Mouse (Mus musculus) olfactory bulb, adult 2 months (tissue): ENCODE results near the gene Pkd1l3. TPM values are rescaled to one million over a fixed set of nuclear protein-coding genes. Genes with fewer than 3 reads are reported as not detected.
A peak's percentile ranks its signal among the peaks of the same experiment; 100 is the strongest.

ENCODE experiments used
- H3K27ac ChIP-seq: fragments of 200-500 bp; 2 replicates; pipeline ENCODE4 v1.5.1; 2012; ENCODE audit warnings: low read depth, low read length; ENCODE audit not compliant: insufficient read depth
- H3K4me1 ChIP-seq: fragments of 200-500 bp; 2 replicates; pipeline ENCODE4 v1.6.1; 2012; ENCODE audit warnings: low read length; ENCODE audit not compliant: control insufficient read depth, insufficient read depth
- H3K4me3 ChIP-seq: fragments of 200-500 bp; 2 replicates; pipeline ENCODE4 v1.5.1; 2012; ENCODE audit warnings: mild to moderate bottlenecking, low read depth, low read length, moderate library complexity; ENCODE audit not compliant: insufficient read depth
- CTCF ChIP-seq: fragments of 200-500 bp; IDR thresholded peaks from 2 replicates; pipeline ENCODE4 v1.5.1; 2012; ENCODE audit warnings: low read depth, mild to moderate bottlenecking, low read length, moderate library complexity; ENCODE audit not compliant: insufficient read depth
- POLR2A ChIP-seq: fragments of 200-500 bp; IDR thresholded peaks from 2 replicates; pipeline ENCODE4 v1.6.1; 2012; ENCODE audit warnings: mild to moderate bottlenecking, low read depth, low read length, moderate library complexity; ENCODE audit not compliant: insufficient read depth
- WGBS: fragments of 180-500 bp; shearing (Covaris S2); methylation state at CpG from one replicate; pipeline ENCODE4 v1.1.7; 2018; 5-methylcytosine and 5-hydroxymethylcytosine counted together
- polyA plus RNA-seq: library from polyadenylated mRNA; stranded (reverse); fragments of >200 nt; gene quantifications from 2 replicates; pipeline ENCODE4 v1.2.4, GENCODE M21; 2012; ENCODE audit warnings: low replicate concordance; ENCODE audit not compliant: missing spikeins, insufficient read depth, insufficient read length

Gene Pkd1l3
- not detected in 2 replicates for polyA plus RNA-seq

GRCm38 (mm10) chr8:109614243-109615210, at the start of gene Pkd1l3:
Gene Pkd1l3 (plus strand): TSS chr8:109614517.
- Histone ChIP-seq H3K4me3 (peak within 1 kb of the TSS; percentile 4), H3K27ac (no peak within 1 kb of the TSS), H3K4me1 (no peaks in the 10 kb centered on the region)
- TF ChIP-seq CTCF (no peak), POLR2A (no peak)
- 49% methylated on average over 27 of the region's 27 CpGs for WGBS

- Histone ChIP-seq H3K4me3 (peak overlapping the region; percentile 93), H3K4me1 (peaks cover 4% of the 10 kb centered on the region; the same call in 1 of the 2 replicates), H3K27ac (no peak overlapping the region; the same call in 1 of the 2 replicates)
- TF ChIP-seq CTCF (no peak), POLR2A (no peak)
- WGBS: 3% methylated on average over 10 of the region's 10 CpGs
Measured at GRCm38 (mm10) chr8:109564766-109565165, 49.6 kb upstream of the Pkd1l3 start.

- under 1% methylated on average over 52 of the region's 52 CpGs for WGBS
- peak within 1 kb of the TSS; percentile 93 for H3K4me3 ChIP-seq
- H3K4me1 ChIP-seq: peaks cover 4% of the 10 kb centered on the region; the same call in 1 of the 2 replicates
- H3K27ac ChIP-seq: peak within 1 kb of the TSS; percentile 81
- TF ChIP-seq POLR2A: 0 out of 2 replicates have a peak, but pooled peaks have one; percentile 9
- no peak for TF ChIP-seq CTCF
Measured at GRCm38 (mm10) chr8:109565498-109566333, 48.6 kb upstream of the Pkd1l3 start, which contains the start of the genes Dhx38 and Txnl4b. Gene Dhx38 (minus strand): TSS chr8:109565861. Gene Txnl4b (plus strand): TSS chr8:109565892.

- 87% methylated on average over 12 of the region's 12 CpGs for WGBS
- peaks cover 4% of the 10 kb centered on the region; the same call in 1 of the 2 replicates for H3K4me1 ChIP-seq
Measured at GRCm38 (mm10) chr8:109571139-109571538, 43.2 kb upstream of the Pkd1l3 start.

GRCm38 (mm10) chr8:109576311-109576710, 38.0 kb upstream of the Pkd1l3 start:
- no peak for TF ChIP-seq CTCF
- TF ChIP-seq POLR2A: no peak
- Histone ChIP-seq H3K27ac (no peak overlapping the region), H3K4me3 (no peak overlapping the region), H3K4me1 (no peaks in the 10 kb centered on the region)
- 73% methylated on average over 4 of the region's 4 CpGs for WGBS

More at GRCm38 (mm10) chr8:109571139-109571538, 43.2 kb upstream of the Pkd1l3 start:
- no peak for TF ChIP-seq POLR2A
- no peak for TF ChIP-seq CTCF
- Histone ChIP-seq H3K27ac (no peak overlapping the region), H3K4me3 (no peak overlapping the region)

GRCm38 (mm10) chr8:109578900-109579301, 35.4 kb upstream of the Pkd1l3 start, which contains the start of gene Hp:
Gene Hp (minus strand): TSS chr8:109579172.
- H3K4me3 ChIP-seq: no peak within 1 kb of the TSS
- H3K27ac ChIP-seq: no peak within 1 kb of the TSS
- WGBS: 72% methylated on average over 8 of the region's 8 CpGs
- TF ChIP-seq CTCF: no peak
- no peak for TF ChIP-seq POLR2A
- no peaks in the 10 kb centered on the region for H3K4me1 ChIP-seq

- TF ChIP-seq CTCF (no peak), POLR2A (no peak)
- Histone ChIP-seq H3K27ac (no peak overlapping the region), H3K4me1 (no peaks in the 10 kb centered on the region), H3K4me3 (no peak overlapping the region)
- 87% methylated on average over 4 of the region's 4 CpGs for WGBS
Measured at GRCm38 (mm10) chr8:109584293-109584692, 30.0 kb upstream of the Pkd1l3 start.

- 85% methylated on average over 3 of the region's 3 CpGs for WGBS
- no peaks in the 10 kb centered on the region for H3K4me1 ChIP-seq
- no peak overlapping the region for H3K27ac ChIP-seq
- TF ChIP-seq POLR2A (no peak), CTCF (no peak)
- H3K4me3 ChIP-seq: no peak overlapping the region
Measured at GRCm38 (mm10) chr8:109584830-109585229, 29.5 kb upstream of the Pkd1l3 start.
